Mouse (Mus musculus): Measurements from ENCODE around the gene Unc5b. TPM values are rescaled to one million over a fixed set of nuclear protein-coding genes. Genes with fewer than 3 reads are reported as not detected.
"Not testable (repeated sequence)": the region's sequence is repeated elsewhere in the genome, so short reads cannot be mapped to it uniquely, and the experiment has no call there.

The Unc5b gene
- polyA plus RNA-seq (2014; fragmentation: Nextera tagmentation; extraction: Ambion mirVana), result 1.7 and 1.8 TPM in 2 replicates

- H3K4me3 ChIP-seq (ENCODE audit: low read depth, low read length), result peak within 1 kb of the TSS; percentile 57
- peaks cover 37% of the 10 kb centered on the region for H3K27me3 ChIP-seq (ENCODE audit: control insufficient read depth, insufficient read depth, low read length)
- no peaks in the 10 kb centered on the region for H3K9me3 ChIP-seq (ENCODE audit: control insufficient read depth, low read length)
- peaks cover 17% of the 10 kb centered on the region; the same call in 1 of the 2 replicates for H3K4me1 ChIP-seq (ENCODE audit: control insufficient read depth, insufficient read depth, low read length)
- no peaks in the 10 kb centered on the region for H3K36me3 ChIP-seq (ENCODE audit: control insufficient read depth, insufficient read depth, low read length)
- peak; percentile 94 for ATAC-seq (ENCODE audit: low read depth)
- H3K4me2 ChIP-seq (ENCODE audit: low read depth, low read length), result peak within 1 kb of the TSS; percentile 89
- peak within 1 kb of the TSS; percentile 65 for H3K9ac ChIP-seq (replicated peaks; ENCODE audit: low read depth, low read length)
- H3K27ac ChIP-seq (ENCODE audit: low read depth, low read length), result no peak within 1 kb of the TSS
- 1% methylated on average over 49 of the region's 53 CpGs for WGBS
Measured at GRCm38 (mm10) chr10:60831379-60831778, at the start of gene Unc5b. TSS of gene Unc5b (minus strand) at chr10:60831581.

GRCm38 (mm10) chr10:60879817-60880216 lies 48.4 kb upstream of the Unc5b start:
- H3K9ac ChIP-seq (replicated peaks; ENCODE audit: low read depth, low read length), result no peak overlapping the region
- no peaks in the 10 kb centered on the region for H3K27me3 ChIP-seq (ENCODE audit: control insufficient read depth, insufficient read depth, low read length)
- no peak overlapping the region for H3K4me2 ChIP-seq (ENCODE audit: low read depth, low read length)
- H3K9me3 ChIP-seq (ENCODE audit: control insufficient read depth, low read length), result no peaks in the 10 kb centered on the region
- H3K27ac ChIP-seq (ENCODE audit: low read depth, low read length), result no peak overlapping the region
- H3K4me1 ChIP-seq (ENCODE audit: control insufficient read depth, insufficient read depth, low read length), result no peaks in the 10 kb centered on the region
- H3K4me3 ChIP-seq (ENCODE audit: low read depth, low read length), result no peak overlapping the region
- no peak for ATAC-seq (ENCODE audit: low read depth)
- 96% methylated on average over 4 of the region's 4 CpGs for WGBS
- H3K36me3 ChIP-seq (ENCODE audit: control insufficient read depth, insufficient read depth, low read length), result no peaks in the 10 kb centered on the region

GRCm38 (mm10) chr10:60877075-60877474 lies 45.7 kb upstream of the Unc5b start:
- Histone ChIP-seq H3K27ac (ENCODE audit: low read depth, low read length) (no peak overlapping the region), H3K4me2 (ENCODE audit: low read depth, low read length) (no peak overlapping the region), H3K36me3 (ENCODE audit: control insufficient read depth, insufficient read depth, low read length) (no peaks in the 10 kb centered on the region), H3K9me3 (ENCODE audit: control insufficient read depth, low read length) (no peaks in the 10 kb centered on the region), H3K9ac (replicated peaks; ENCODE audit: low read depth, low read length) (no peak overlapping the region), H3K27me3 (ENCODE audit: control insufficient read depth, insufficient read depth, low read length) (no peaks in the 10 kb centered on the region), H3K4me3 (ENCODE audit: low read depth, low read length) (no peak overlapping the region), H3K4me1 (ENCODE audit: control insufficient read depth, insufficient read depth, low read length) (no peaks in the 10 kb centered on the region)
- no peak for ATAC-seq (ENCODE audit: low read depth)
- 91% methylated on average over 5 of the region's 5 CpGs for WGBS

GRCm38 (mm10) chr10:60875011-60875410 lies 43.6 kb upstream of the Unc5b start:
- Histone ChIP-seq H3K36me3 (ENCODE audit: control insufficient read depth, insufficient read depth, low read length) (no peaks in the 10 kb centered on the region), H3K4me2 (ENCODE audit: low read depth, low read length) (no peak overlapping the region), H3K9me3 (ENCODE audit: control insufficient read depth, low read length) (no peaks in the 10 kb centered on the region), H3K4me3 (ENCODE audit: low read depth, low read length) (no peak overlapping the region), H3K4me1 (ENCODE audit: control insufficient read depth, insufficient read depth, low read length) (no peaks in the 10 kb centered on the region), H3K27me3 (ENCODE audit: control insufficient read depth, insufficient read depth, low read length) (no peaks in the 10 kb centered on the region), H3K9ac (replicated peaks; ENCODE audit: low read depth, low read length) (no peak overlapping the region), H3K27ac (ENCODE audit: low read depth, low read length) (no peak overlapping the region)
- no peak for ATAC-seq (ENCODE audit: low read depth)
- WGBS, result 94% methylated on average over 1 of the region's 1 CpGs

- Histone ChIP-seq H3K9me3 (ENCODE audit: control insufficient read depth, low read length) (no peaks in the 10 kb centered on the region), H3K9ac (replicated peaks; ENCODE audit: low read depth, low read length) (no peak overlapping the region), H3K27ac (ENCODE audit: low read depth, low read length) (no peak overlapping the region), H3K27me3 (ENCODE audit: control insufficient read depth, insufficient read depth, low read length) (no peaks in the 10 kb centered on the region), H3K4me3 (ENCODE audit: low read depth, low read length) (no peak overlapping the region), H3K36me3 (ENCODE audit: control insufficient read depth, insufficient read depth, low read length) (no peaks in the 10 kb centered on the region), H3K4me1 (ENCODE audit: control insufficient read depth, insufficient read depth, low read length) (no peaks in the 10 kb centered on the region), H3K4me2 (ENCODE audit: low read depth, low read length) (no peak overlapping the region)
- 84% methylated on average over 6 of the region's 6 CpGs for WGBS
- ATAC-seq (ENCODE audit: low read depth), result no peak
Measured at GRCm38 (mm10) chr10:60863318-60863717, 31.9 kb upstream of the Unc5b start.

- H3K27ac ChIP-seq (ENCODE audit: low read depth, low read length), result no peak overlapping the region
- 64% methylated on average over 25 of the region's 25 CpGs for WGBS
- H3K9me3 ChIP-seq (ENCODE audit: control insufficient read depth, low read length), result no peaks in the 10 kb centered on the region
- ATAC-seq (ENCODE audit: low read depth), result no peak
- no peaks in the 10 kb centered on the region for H3K4me1 ChIP-seq (ENCODE audit: control insufficient read depth, insufficient read depth, low read length)
- H3K36me3 ChIP-seq (ENCODE audit: control insufficient read depth, insufficient read depth, low read length), result no peaks in the 10 kb centered on the region
- H3K4me2 ChIP-seq (ENCODE audit: low read depth, low read length), result no peak overlapping the region
- H3K9ac ChIP-seq (replicated peaks; ENCODE audit: low read depth, low read length), result no peak overlapping the region
- no peaks in the 10 kb centered on the region for H3K27me3 ChIP-seq (ENCODE audit: control insufficient read depth, insufficient read depth, low read length)
- no peak overlapping the region for H3K4me3 ChIP-seq (ENCODE audit: low read depth, low read length)
Measured at GRCm38 (mm10) chr10:60862477-60863293, 31.3 kb upstream of the Unc5b start.

- not testable (repeated sequence) for ATAC-seq (ENCODE audit: low read depth); H3K27ac ChIP-seq (ENCODE audit: low read depth, low read length); H3K4me1 ChIP-seq (ENCODE audit: control insufficient read depth, insufficient read depth, low read length); H3K9me3 ChIP-seq (ENCODE audit: control insufficient read depth, low read length); H3K9ac ChIP-seq (replicated peaks; ENCODE audit: low read depth, low read length); H3K4me2 ChIP-seq (ENCODE audit: low read depth, low read length); H3K27me3 ChIP-seq (ENCODE audit: control insufficient read depth, insufficient read depth, low read length); H3K4me3 ChIP-seq (ENCODE audit: low read depth, low read length); H3K36me3 ChIP-seq (ENCODE audit: control insufficient read depth, insufficient read depth, low read length)
Measured at GRCm38 (mm10) chr10:60845271-60845670, 13.9 kb upstream of the Unc5b start.

- no peaks in the 10 kb centered on the region for H3K27me3 ChIP-seq (ENCODE audit: control insufficient read depth, insufficient read depth, low read length)
- H3K36me3 ChIP-seq (ENCODE audit: control insufficient read depth, insufficient read depth, low read length), result no peaks in the 10 kb centered on the region
- 33% methylated on average over 19 of the region's 19 CpGs for WGBS
- no peak overlapping the region for H3K9ac ChIP-seq (replicated peaks; ENCODE audit: low read depth, low read length)
- no peaks in the 10 kb centered on the region for H3K9me3 ChIP-seq (ENCODE audit: control insufficient read depth, low read length)
- H3K27ac ChIP-seq (ENCODE audit: low read depth, low read length), result no peak overlapping the region
- 0 out of 2 replicates have a peak, but pooled peaks cover 2% of the 10 kb centered on the region for H3K4me1 ChIP-seq (ENCODE audit: control insufficient read depth, insufficient read depth, low read length)
- 0 out of 2 replicates have a peak overlapping the region, but pooled peaks have one; percentile 14 for H3K4me2 ChIP-seq (ENCODE audit: low read depth, low read length)
- H3K4me3 ChIP-seq (ENCODE audit: low read depth, low read length), result no peak overlapping the region
- no peak for ATAC-seq (ENCODE audit: low read depth)
Measured at GRCm38 (mm10) chr10:60838816-60839215, 7.4 kb upstream of the Unc5b start.

GRCm38 (mm10) chr10:60834949-60835348 lies 3.6 kb upstream of the Unc5b start:
- no peak overlapping the region for H3K9ac ChIP-seq (replicated peaks; ENCODE audit: low read depth, low read length)
- H3K27ac ChIP-seq (ENCODE audit: low read depth, low read length), result no peak overlapping the region
- no peak overlapping the region for H3K4me3 ChIP-seq (ENCODE audit: low read depth, low read length)
- peaks cover 15% of the 10 kb centered on the region; the same call in 1 of the 2 replicates for H3K4me1 ChIP-seq (ENCODE audit: control insufficient read depth, insufficient read depth, low read length)
- ATAC-seq (ENCODE audit: low read depth), result no peak
- H3K9me3 ChIP-seq (ENCODE audit: control insufficient read depth, low read length), result no peaks in the 10 kb centered on the region
- no peaks in the 10 kb centered on the region for H3K36me3 ChIP-seq (ENCODE audit: control insufficient read depth, insufficient read depth, low read length)
- no peak overlapping the region for H3K4me2 ChIP-seq (ENCODE audit: low read depth, low read length)
- 3% methylated on average over 13 of the region's 13 CpGs for WGBS
- H3K27me3 ChIP-seq (ENCODE audit: control insufficient read depth, insufficient read depth, low read length), result peaks cover 20% of the 10 kb centered on the region
